In the genomic region with DNA sequence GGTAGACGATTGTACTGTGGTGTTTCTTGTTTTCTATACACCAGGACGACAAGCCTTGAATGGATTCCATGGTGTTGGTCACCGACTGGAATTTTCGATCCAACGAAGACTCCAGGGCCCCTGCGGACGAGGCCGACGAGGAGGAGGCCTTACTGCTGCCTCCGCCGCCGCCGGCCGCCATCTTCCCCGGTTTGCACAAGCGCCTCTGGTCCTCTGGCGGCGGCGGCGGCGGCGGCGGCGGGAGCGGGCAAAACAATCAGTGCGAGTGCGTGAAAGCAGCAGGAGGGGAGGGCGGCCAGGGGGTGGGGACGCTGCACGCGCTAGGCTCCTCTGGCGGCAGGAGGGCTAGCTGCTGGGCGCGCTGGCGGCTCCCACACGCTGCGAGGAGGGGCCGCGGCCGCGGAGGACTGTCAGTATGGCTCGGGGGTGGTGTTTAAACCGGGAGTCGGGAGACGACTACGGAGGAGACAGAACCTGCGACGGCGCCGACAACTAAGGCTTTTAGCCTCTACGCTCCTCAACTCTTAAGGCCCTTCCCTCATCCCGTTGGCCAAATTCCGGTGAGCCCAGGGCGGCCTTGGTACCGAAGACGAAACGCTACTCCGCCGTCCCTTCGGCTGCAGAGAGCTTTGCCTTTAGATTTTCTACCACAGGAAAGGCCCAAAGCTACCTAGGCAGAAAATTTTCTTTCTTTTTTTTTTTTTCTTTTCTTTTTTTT, we compare ENCODE assay signal across 8 mouse cellular contexts. TPM values are rescaled to one million over a fixed set of nuclear protein-coding genes. Genes with fewer than 3 reads are reported as not detected.
DNase-seq lines count a peak whose midpoint lies in the region; ATAC-seq and TF ChIP-seq lines count a peak whose summit lies in the region.

Gene Rprd2, minus strand, starts transcription at position 293 of the 718 bp plus-strand sequence.

- peak; percentile 54 for ATAC-seq in forebrain, embryonic 12.5 days (ENCODE audit: low FRiP score)
- peak; percentile 49 for ATAC-seq in heart, postnatal 0 days (ENCODE audit: insufficient read depth, low read depth)
- ATAC-seq in liver, postnatal 0 days = peak; percentile 43
- peak; percentile 54 for ATAC-seq in neural tube, embryonic 14.5 days (ENCODE audit: low read depth)

- TF ChIP-seq POLR2A in CH12.LX (IDR thresholded peaks at IDR 0.05; ENCODE audit: low read depth, low read length) = peak; percentile 71; the same call in 1 of the 2 replicates

- H3K36me3 ChIP-seq in CH12.LX (replicated peaks in 1 of 2; ENCODE audit: control insufficient read depth in 1 of 2, insufficient read depth in 1 of 2, low read length in 1 of 2) = peaks cover 0 to 6% of the 10 kb centered on the region in 2 experiments
- H3K36me3 ChIP-seq in forebrain, embryonic 12.5 days (replicated peaks) = no peaks in the 10 kb centered on the region; the same call in 1 of the 2 replicates
- no peaks in the 10 kb centered on the region for H3K36me3 ChIP-seq in heart, postnatal 0 days (replicated peaks; ENCODE audit: control insufficient read depth, insufficient read depth, low read length)
- H3K36me3 ChIP-seq in liver, postnatal 0 days (replicated peaks; ENCODE audit: insufficient read depth, low read length) = no peaks in the 10 kb centered on the region
- no peaks in the 10 kb centered on the region for H3K36me3 ChIP-seq in neural tube, embryonic 14.5 days (ENCODE audit: control insufficient read depth, insufficient read depth, low read length)

- TF ChIP-seq RAD21 in CH12.LX (IDR thresholded peaks at IDR 0.05; ENCODE audit: low read depth, low read length) = no peak

- peaks cover 4 to 29% of the 10 kb centered on the region in 2 experiments; a peak in 2 of 4 replicates for H3K4me1 ChIP-seq in CH12.LX (ENCODE audit: control insufficient read depth in 1 of 2, insufficient read depth in 2 of 2)
- H3K4me1 ChIP-seq in forebrain, embryonic 12.5 days = peaks cover 18% of the 10 kb centered on the region
- peaks cover 20% of the 10 kb centered on the region for H3K4me1 ChIP-seq in heart, postnatal 0 days (ENCODE audit: control insufficient read depth, insufficient read depth)
- peaks cover 25% of the 10 kb centered on the region for H3K4me1 ChIP-seq in liver, postnatal 0 days (ENCODE audit: insufficient read depth)
- H3K4me1 ChIP-seq in neural tube, embryonic 14.5 days (ENCODE audit: control insufficient read depth, insufficient read depth, low read length) = peaks cover 14% of the 10 kb centered on the region

- H3K9me3 ChIP-seq in CH12.LX (replicated peaks; ENCODE audit: low read length) = no peaks in the 10 kb centered on the region
- no peaks in the 10 kb centered on the region for H3K9me3 ChIP-seq in forebrain, embryonic 12.5 days
- no peaks in the 10 kb centered on the region for H3K9me3 ChIP-seq in heart, postnatal 0 days (replicated peaks; ENCODE audit: control insufficient read depth, low read length)
- H3K9me3 ChIP-seq in liver, postnatal 0 days (ENCODE audit: low read length) = no peaks in the 10 kb centered on the region
- no peaks in the 10 kb centered on the region for H3K9me3 ChIP-seq in neural tube, embryonic 14.5 days (ENCODE audit: control insufficient read depth, low read length)

- peak; percentile 69 for DNase-seq in CH12.LX (ENCODE audit: extremely low read depth)
- peak; percentile 57 for DNase-seq in c-Kit-positive CD71-positive TER-119-negative erythroid progenitor cells, embryonic 14.5 days (ENCODE audit: low read depth)
- peak; percentile 71 for DNase-seq in heart, postnatal 0 days (ENCODE audit: low spot score)
- DNase-seq in large intestine, adult 2 months (ENCODE audit: low read depth, low spot score) = peak; percentile 42
- peak; percentile 87 for DNase-seq in liver, postnatal 0 days
- DNase-seq in testis, postnatal 10 days (ENCODE audit: low spot score) = peak; percentile 84

- peak within 1 kb of the TSS; percentile 97 for H3K27ac ChIP-seq in CH12.LX (ENCODE audit: insufficient read depth, low read depth)
- peak within 1 kb of the TSS; percentile 100 for H3K27ac ChIP-seq in forebrain, embryonic 12.5 days
- peak within 1 kb of the TSS; percentile 99 for H3K27ac ChIP-seq in heart, postnatal 0 days (ENCODE audit: low read depth)
- peak within 1 kb of the TSS; percentile 100 for H3K27ac ChIP-seq in liver, postnatal 0 days (ENCODE audit: low read depth)
- peak within 1 kb of the TSS; percentile 99 for H3K27ac ChIP-seq in neural tube, embryonic 14.5 days (ENCODE audit: low read depth, low read length)

- dilution Hi-C loops in CH12.LX (cut with MboI; ENCODE audit: extremely low pct_ligation_motif_present, extremely low pct_unique_long_range_greater_than_20kb, low sequenced_read_pairs) = no loop called here

- in situ Hi-C loops in CH12.LX (cut with MboI; ENCODE audit: low pct_ligation_motif_present, low pct_unique_long_range_greater_than_20kb, low sequenced_read_pairs) = no loop called here

- H3K79me2 ChIP-seq in CH12.LX (replicated peaks; ENCODE audit: control insufficient read depth, extremely low read depth, insufficient read depth, poor library complexity, severe bottlenecking) = peaks cover 47% of the 10 kb centered on the region

- no peak for TF ChIP-seq CTCF in CH12.LX (conservative IDR thresholded peaks at IDR 0.05 in 1 of 2, IDR thresholded peaks at IDR 0.05 in 1 of 2; ENCODE audit: low read depth in 2 of 2, low read length in 2 of 2)
- TF ChIP-seq CTCF in heart, postnatal 0 days (IDR thresholded peaks at IDR 0.05; ENCODE audit: low read depth) = no peak
- no peak for TF ChIP-seq CTCF in liver, postnatal 0 days (IDR thresholded peaks at IDR 0.05; ENCODE audit: low read depth)

- H3K4me3 ChIP-seq in CH12.LX (replicated peaks in 1 of 3; ENCODE audit: low read depth in 2 of 3, low read length in 2 of 3, poor library complexity in 1 of 3) = peak within 1 kb of the TSS; percentile 74 to 90 (median 83)
- peak within 1 kb of the TSS; percentile 82 for H3K4me3 ChIP-seq in forebrain, embryonic 12.5 days (replicated peaks)
- H3K4me3 ChIP-seq in heart, postnatal 0 days (ENCODE audit: low read depth, low read length) = peak within 1 kb of the TSS; percentile 73
- peak within 1 kb of the TSS; percentile 86 for H3K4me3 ChIP-seq in liver, postnatal 0 days (ENCODE audit: low read depth, low read length)
- H3K4me3 ChIP-seq in neural tube, embryonic 14.5 days (ENCODE audit: low read depth, low read length) = peak within 1 kb of the TSS; percentile 74

- TF ChIP-seq EP300 in CH12.LX (IDR thresholded peaks at IDR 0.05; ENCODE audit: low read length) = no peak
- no peak; the same call in 1 of the 2 replicates for TF ChIP-seq EP300 in heart, postnatal 0 days (IDR thresholded peaks at IDR 0.05; ENCODE audit: low read depth)
- no peak for TF ChIP-seq EP300 in liver, postnatal 0 days (IDR thresholded peaks at IDR 0.05; ENCODE audit: low read depth)

- no peaks in the 10 kb centered on the region for H3K27me3 ChIP-seq in CH12.LX (replicated peaks)
- H3K27me3 ChIP-seq in forebrain, embryonic 12.5 days = no peaks in the 10 kb centered on the region
- H3K27me3 ChIP-seq in heart, postnatal 0 days (ENCODE audit: control insufficient read depth, insufficient read depth, low read length) = no peaks in the 10 kb centered on the region
- H3K27me3 ChIP-seq in liver, postnatal 0 days (ENCODE audit: insufficient read depth, low read length) = no peaks in the 10 kb centered on the region
- H3K27me3 ChIP-seq in neural tube, embryonic 14.5 days (ENCODE audit: control insufficient read depth, insufficient read depth, low read length) = no peaks in the 10 kb centered on the region

- 0 out of 2 replicates have a peak within 1 kb of the TSS, but pooled peaks have one; percentile 13 for H3K4me2 ChIP-seq in CH12.LX (ENCODE audit: insufficient read depth, low read depth, poor library complexity, severe bottlenecking)
- peak within 1 kb of the TSS; percentile 72 for H3K4me2 ChIP-seq in forebrain, embryonic 12.5 days
- H3K4me2 ChIP-seq in heart, postnatal 0 days (ENCODE audit: low read depth, low read length) = peak within 1 kb of the TSS; percentile 70
- H3K4me2 ChIP-seq in liver, postnatal 0 days (ENCODE audit: low read depth, low read length) = peak within 1 kb of the TSS; percentile 87
- H3K4me2 ChIP-seq in neural tube, embryonic 14.5 days (ENCODE audit: low read depth, low read length) = peak within 1 kb of the TSS; percentile 68

- WGBS in forebrain, embryonic 12.5 days = under 1% methylated on average over 60 of the region's 60 CpGs
- WGBS in heart, postnatal 0 days = under 1% methylated on average over 56 of the region's 60 CpGs
- under 1% methylated on average over 60 of the region's 60 CpGs for WGBS in large intestine, adult 2 months
- under 1% methylated on average over 49 of the region's 60 CpGs for WGBS in liver, postnatal 0 days (ENCODE audit: insufficient replicate concordance)
- WGBS in neural tube, embryonic 14.5 days = 0% methylated on average over 46 of the region's 60 CpGs

- peak within 1 kb of the TSS; percentile 96 for H3K9ac ChIP-seq in CH12.LX (ENCODE audit: insufficient read depth, low read depth)
- H3K9ac ChIP-seq in forebrain, embryonic 12.5 days = peak within 1 kb of the TSS; percentile 96
- peak within 1 kb of the TSS; percentile 90 for H3K9ac ChIP-seq in heart, postnatal 0 days (replicated peaks; ENCODE audit: low read depth, low read length)
- H3K9ac ChIP-seq in liver, postnatal 0 days (replicated peaks) = peak within 1 kb of the TSS; percentile 97
- H3K9ac ChIP-seq in neural tube, embryonic 14.5 days (replicated peaks; ENCODE audit: low read depth, low read length) = peak within 1 kb of the TSS; percentile 95

TF ChIP-seq in CH12.LX, 34 proteins besides CTCF, POLR2A, EP300 and RAD21 (continues in another document):
- TF ChIP-seq GABPA (IDR thresholded peaks at IDR 0.05; ENCODE audit: insufficient replicate concordance, low read depth, low read length) (no peak), ZC3H11A (IDR thresholded peaks at IDR 0.05; ENCODE audit: low read depth, low read length) (no peak), MAX (IDR thresholded peaks at IDR 0.05; ENCODE audit: low read length) (no peak), POLR2AphosphoS2 (IDR thresholded peaks at IDR 0.05; ENCODE audit: low read depth, low read length) (no peak), HCFC1 (IDR thresholded peaks at IDR 0.05; ENCODE audit: low read depth, low read length) (peak; percentile 16), UBTF (IDR thresholded peaks at IDR 0.05; ENCODE audit: low read depth, low read length) (peak; percentile 31), ETS1 (conservative IDR thresholded peaks at IDR 0.05; ENCODE audit: low read depth, low read length) (no peak), KAT2A (IDR thresholded peaks at IDR 0.05; ENCODE audit: insufficient replicate concordance, low read length) (no peak)

RNA-seq across cellular contexts. Expression of gene Rprd2, which starts in this region (rescaled TPM):
- total RNA-seq in CH12.LX (2012; rRNA removed) (8.1 and 8.4 TPM in 2 replicates), CH12.LX (2014; rRNA removed) (12.3 and 12.5 TPM in 2 replicates)
- polyA plus RNA-seq in CH12.LX (2012; ENCODE audit: insufficient read length, low read depth) = 13.2 and 16.2 TPM in 2 replicates
- polyA plus RNA-seq in forebrain, embryonic 12.5 days (2016; fragmentation: Nextera tagmentation; extraction: Ambion mirVana) = 29.1 and 31.0 TPM in 2 replicates
- 25.6 and 28.8 TPM in 2 replicates for total RNA-seq in heart, postnatal 0 days (2014; rRNA removed; ENCODE audit: low replicate concordance)
- polyA plus RNA-seq in heart, postnatal 0 days (2015; fragmentation: Nextera tagmentation; extraction: Ambion mirVana) = 15.8 and 20.8 TPM in 2 replicates
- 8.4 and 13.5 TPM in 2 replicates for polyA plus RNA-seq in large intestine, adult 2 months (2012; rRNA removed)
- polyA plus RNA-seq in liver, postnatal 0 days (2015; fragmentation: Nextera tagmentation; extraction: Ambion mirVana) = 7.1 and 8.2 TPM in 2 replicates
- 23.2 and 27.5 TPM in 2 replicates for polyA plus RNA-seq in neural tube, embryonic 14.5 days (2014; fragmentation: Nextera tagmentation; extraction: Ambion mirVana)

Comparison
In these comparisons a context has a peak if more than half of its experiments do, and no peak if none do; other contexts are left out.
1. Peak in every context shown above with its lines: DNase-seq, ATAC-seq, H3K4me3 ChIP-seq and H3K27ac ChIP-seq.
2. H3K4me2 ChIP-seq: peak in every context shown above with its lines; median percentile 87 in liver, postnatal 0 days; 72 in forebrain, embryonic 12.5 days; 70 in heart, postnatal 0 days; 68 in neural tube, embryonic 14.5 days; 13 in CH12.LX.